Mouse (Mus musculus) cerebellum, adult 9-10 months (tissue): ENCODE data around the gene Sugt1.

Experiments used
- DNase-seq: peaks from one replicate; pipeline ENCODE4 v3.0.0; 2022

The Sugt1 gene

GRCm38 (mm10) chr14:79677891-79678687 is 90.6 kb downstream of the Sugt1 start:
- DNase-seq: peak; percentile 15

- DNase-seq: no peak
Observed at GRCm38 (mm10) chr14:79680652-79681051, 93.2 kb downstream of the Sugt1 start.
